Mouse (Mus musculus): ENCODE measurements around the gene Acaa1b. TPM values are rescaled to one million over a fixed set of nuclear protein-coding genes. Genes with fewer than 3 reads are reported as not detected.

Acaa1b gene
- polyA plus RNA-seq, 1 experiment, result 10.2 TPM

GRCm38 (mm10) chr9:119130692-119131091, 26.2 kb downstream of the Acaa1b start:
- no peak overlapping the region for H3K27ac ChIP-seq (ENCODE audit: control insufficient read depth, insufficient read depth, low read length)
- H3K36me3 ChIP-seq (ENCODE audit: control insufficient read depth, insufficient read depth, low read length), result no peaks in the 10 kb centered on the region
- no peaks in the 10 kb centered on the region for H3K27me3 ChIP-seq (ENCODE audit: control insufficient read depth, insufficient read depth, low read length)
- H3K4me1 ChIP-seq (replicated peaks; ENCODE audit: control insufficient read depth, insufficient read depth, low read length), result no peaks in the 10 kb centered on the region
- TF ChIP-seq POLR2A (IDR thresholded peaks at IDR 0.05; ENCODE audit: control insufficient read depth, extremely low read depth, insufficient read depth, low read length, poor library complexity) (no peak), CTCF (IDR thresholded peaks at IDR 0.05; ENCODE audit: borderline replicate concordance, control insufficient read depth, extremely low read depth, insufficient read depth, low read length, poor library complexity) (no peak)
- WGBS, result 51% methylated on average over 5 of the region's 5 CpGs
- DNase-seq, result no peak
- no peak overlapping the region for H3K4me3 ChIP-seq (ENCODE audit: control insufficient read depth, insufficient read depth, low read length)

GRCm38 (mm10) chr9:119128436-119129181, 28.3 kb downstream of the Acaa1b start:
- H3K27me3 ChIP-seq (ENCODE audit: control insufficient read depth, insufficient read depth, low read length), result no peaks in the 10 kb centered on the region
- H3K4me3 ChIP-seq (ENCODE audit: control insufficient read depth, insufficient read depth, low read length), result no peak overlapping the region
- no peak for DNase-seq
- WGBS, result 86% methylated on average over 12 of the region's 12 CpGs
- no peaks in the 10 kb centered on the region for H3K36me3 ChIP-seq (ENCODE audit: control insufficient read depth, insufficient read depth, low read length)
- H3K27ac ChIP-seq (ENCODE audit: control insufficient read depth, insufficient read depth, low read length), result no peak overlapping the region
- TF ChIP-seq CTCF (IDR thresholded peaks at IDR 0.05; ENCODE audit: borderline replicate concordance, control insufficient read depth, extremely low read depth, insufficient read depth, low read length, poor library complexity) (no peak), POLR2A (IDR thresholded peaks at IDR 0.05; ENCODE audit: control insufficient read depth, extremely low read depth, insufficient read depth, low read length, poor library complexity) (no peak)
- no peaks in the 10 kb centered on the region for H3K4me1 ChIP-seq (replicated peaks; ENCODE audit: control insufficient read depth, insufficient read depth, low read length)

- no peak for DNase-seq
Measured at GRCm38 (mm10) chr9:119122596-119123369, 34.1 kb downstream of the Acaa1b start.

DNA sequence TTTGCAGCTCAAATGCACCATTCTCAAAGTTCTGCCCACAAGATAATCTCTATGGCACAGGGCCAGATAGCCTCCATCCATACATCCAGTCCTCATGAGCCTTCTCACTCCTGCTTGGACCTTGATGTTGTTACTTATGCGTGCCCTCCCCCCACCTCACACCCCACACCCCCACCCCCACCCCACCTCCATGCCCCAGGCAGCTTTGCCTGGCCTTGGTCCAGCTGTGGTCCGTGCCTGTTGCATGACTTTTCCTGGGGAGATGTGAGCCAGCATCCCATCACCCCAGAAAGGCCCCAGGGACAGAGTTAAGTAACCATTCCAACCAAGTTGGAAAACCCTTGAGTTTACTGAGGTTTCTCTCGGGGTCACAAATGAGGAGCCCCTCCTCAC, 36.7 kb downstream of the Acaa1b start:
- no peak for DNase-seq
- no peaks in the 10 kb centered on the region for H3K36me3 ChIP-seq (ENCODE audit: control insufficient read depth, insufficient read depth, low read length)
- no peak for TF ChIP-seq POLR2A (IDR thresholded peaks at IDR 0.05; ENCODE audit: control insufficient read depth, extremely low read depth, insufficient read depth, low read length, poor library complexity)
- no peak overlapping the region for H3K4me3 ChIP-seq (ENCODE audit: control insufficient read depth, insufficient read depth, low read length)
- H3K27ac ChIP-seq (ENCODE audit: control insufficient read depth, insufficient read depth, low read length), result no peak overlapping the region
- H3K4me1 ChIP-seq (replicated peaks; ENCODE audit: control insufficient read depth, insufficient read depth, low read length), result no peaks in the 10 kb centered on the region
- 86% methylated on average over 3 of the region's 3 CpGs for WGBS
- H3K27me3 ChIP-seq (ENCODE audit: control insufficient read depth, insufficient read depth, low read length), result no peaks in the 10 kb centered on the region

More at GRCm38 (mm10) chr9:119122596-119123369, 34.1 kb downstream of the Acaa1b start:
- no peaks in the 10 kb centered on the region for H3K4me1 ChIP-seq (replicated peaks; ENCODE audit: control insufficient read depth, insufficient read depth, low read length)
- no peak for TF ChIP-seq CTCF (IDR thresholded peaks at IDR 0.05; ENCODE audit: borderline replicate concordance, control insufficient read depth, extremely low read depth, insufficient read depth, low read length, poor library complexity)
- no peak for TF ChIP-seq POLR2A (IDR thresholded peaks at IDR 0.05; ENCODE audit: control insufficient read depth, extremely low read depth, insufficient read depth, low read length, poor library complexity)
- 87% methylated on average over 18 of the region's 18 CpGs for WGBS
- H3K27me3 ChIP-seq (ENCODE audit: control insufficient read depth, insufficient read depth, low read length), result no peaks in the 10 kb centered on the region
- H3K36me3 ChIP-seq (ENCODE audit: control insufficient read depth, insufficient read depth, low read length), result no peaks in the 10 kb centered on the region
- H3K4me3 ChIP-seq (ENCODE audit: control insufficient read depth, insufficient read depth, low read length), result no peak overlapping the region
- H3K27ac ChIP-seq (ENCODE audit: control insufficient read depth, insufficient read depth, low read length), result no peak overlapping the region

GRCm38 (mm10) chr9:119119409-119120167, 37.3 kb downstream of the Acaa1b start:
- Histone ChIP-seq H3K4me1 (replicated peaks; ENCODE audit: control insufficient read depth, insufficient read depth, low read length) (no peaks in the 10 kb centered on the region), H3K36me3 (ENCODE audit: control insufficient read depth, insufficient read depth, low read length) (no peaks in the 10 kb centered on the region), H3K27ac (ENCODE audit: control insufficient read depth, insufficient read depth, low read length) (no peak overlapping the region), H3K27me3 (ENCODE audit: control insufficient read depth, insufficient read depth, low read length) (no peaks in the 10 kb centered on the region), H3K4me3 (ENCODE audit: control insufficient read depth, insufficient read depth, low read length) (no peak overlapping the region)
- DNase-seq, result no peak
- WGBS, result 91% methylated on average over 19 of the region's 19 CpGs
- TF ChIP-seq POLR2A (IDR thresholded peaks at IDR 0.05; ENCODE audit: control insufficient read depth, extremely low read depth, insufficient read depth, low read length, poor library complexity) (no peak), CTCF (IDR thresholded peaks at IDR 0.05; ENCODE audit: borderline replicate concordance, control insufficient read depth, extremely low read depth, insufficient read depth, low read length, poor library complexity) (no peak)

GRCm38 (mm10) chr9:119114911-119115310, 42.0 kb downstream of the Acaa1b start:
- H3K27me3 ChIP-seq (ENCODE audit: control insufficient read depth, insufficient read depth, low read length), result no peaks in the 10 kb centered on the region
- no peak overlapping the region for H3K27ac ChIP-seq (ENCODE audit: control insufficient read depth, insufficient read depth, low read length)
- H3K36me3 ChIP-seq (ENCODE audit: control insufficient read depth, insufficient read depth, low read length), result no peaks in the 10 kb centered on the region
- no peak for DNase-seq
- H3K4me1 ChIP-seq (replicated peaks; ENCODE audit: control insufficient read depth, insufficient read depth, low read length), result no peaks in the 10 kb centered on the region
- 92% methylated on average over 17 of the region's 17 CpGs for WGBS
- no peak overlapping the region for H3K4me3 ChIP-seq (ENCODE audit: control insufficient read depth, insufficient read depth, low read length)
- TF ChIP-seq CTCF (IDR thresholded peaks at IDR 0.05; ENCODE audit: borderline replicate concordance, control insufficient read depth, extremely low read depth, insufficient read depth, low read length, poor library complexity) (no peak), POLR2A (IDR thresholded peaks at IDR 0.05; ENCODE audit: control insufficient read depth, extremely low read depth, insufficient read depth, low read length, poor library complexity) (no peak)
